7 mouse cellular contexts compared by ENCODE assay signal in genomic region chr12:57534879-57535611, GRCm38 (mm10). TPM values are rescaled to one million over a fixed set of nuclear protein-coding genes. Genes with fewer than 3 reads are reported as not detected.
DNase-seq lines count a peak whose midpoint lies in the region; ATAC-seq and TF ChIP-seq lines count a peak whose summit lies in the region.

No protein-coding gene starts in this region.

- peak overlapping the region; percentile 42 for H3K4me3 ChIP-seq in forebrain, embryonic 10.5 days
- H3K4me3 ChIP-seq in limb, embryonic 14.5 days (replicated peaks; ENCODE audit: low read length), result peak overlapping the region; percentile 10; the same call in 1 of the 2 replicates
- no peak overlapping the region for H3K4me3 ChIP-seq in midbrain, embryonic 15.5 days
- no peak overlapping the region for H3K4me3 ChIP-seq in layer of hippocampus, adult 2 months

- H3K9ac ChIP-seq in limb, embryonic 14.5 days (ENCODE audit: low read depth, low read length, severe bottlenecking), result no peak overlapping the region
- H3K9ac ChIP-seq in midbrain, embryonic 15.5 days, result no peak overlapping the region

- TF ChIP-seq POLR2A in limb, embryonic 14.5 days (IDR thresholded peaks at IDR 0.05; ENCODE audit: borderline replicate concordance, extremely low read depth, insufficient read depth, insufficient read length), result no peak

- H3K27ac ChIP-seq in forebrain, embryonic 10.5 days, result peak overlapping the region; percentile 75
- H3K27ac ChIP-seq in limb, embryonic 14.5 days (replicated peaks; ENCODE audit: low read depth, low read length), result no peak overlapping the region
- H3K27ac ChIP-seq in midbrain, embryonic 15.5 days, result no peak overlapping the region
- H3K27ac ChIP-seq in layer of hippocampus, adult 2 months, result no peak overlapping the region

- H3K4me2 ChIP-seq in limb, embryonic 14.5 days (replicated peaks; ENCODE audit: low read depth, low read length, severe bottlenecking), result peak overlapping the region; percentile 13; the same call in 1 of the 2 replicates
- H3K4me2 ChIP-seq in midbrain, embryonic 15.5 days, result peak overlapping the region; percentile 21; the same call in 1 of the 2 replicates

- peak; percentile 70 for DNase-seq in embryo, embryonic 10.5 days (ENCODE audit: low spot score)
- peak; percentile 70 for DNase-seq in forebrain, embryonic 10.5 days (ENCODE audit: extremely low spot score, low spot score)
- no peak for DNase-seq in limb, embryonic 14.5 days (ENCODE audit: low spot score)
- DNase-seq in layer of hippocampus, adult 2 months (ENCODE audit: low spot score in 2 of 2), result no peak
- DNase-seq in layer of hippocampus, postnatal 10 days (ENCODE audit: low spot score in 2 of 2), result no peak

- H3K4me1 ChIP-seq in forebrain, embryonic 10.5 days, result peaks cover 66% of the 10 kb centered on the region
- peaks cover 11% of the 10 kb centered on the region for H3K4me1 ChIP-seq in limb, embryonic 14.5 days (ENCODE audit: control insufficient read depth, insufficient read depth, low read length)
- peaks cover 19% of the 10 kb centered on the region for H3K4me1 ChIP-seq in midbrain, embryonic 15.5 days

- no peaks in the 10 kb centered on the region for H3K9me3 ChIP-seq in forebrain, embryonic 10.5 days
- no peaks in the 10 kb centered on the region for H3K9me3 ChIP-seq in limb, embryonic 14.5 days (ENCODE audit: control insufficient read depth, low read length)
- H3K9me3 ChIP-seq in midbrain, embryonic 15.5 days, result no peaks in the 10 kb centered on the region

- H3K36me3 ChIP-seq in forebrain, embryonic 10.5 days (replicated peaks), result no peaks in the 10 kb centered on the region
- H3K36me3 ChIP-seq in limb, embryonic 14.5 days (ENCODE audit: control insufficient read depth, insufficient read depth, low read length), result no peaks in the 10 kb centered on the region
- no peaks in the 10 kb centered on the region for H3K36me3 ChIP-seq in midbrain, embryonic 15.5 days (replicated peaks)

- under 1% methylated on average over 38 of the region's 39 CpGs for WGBS in forebrain, embryonic 10.5 days
- 3% methylated on average over 29 of the region's 39 CpGs for WGBS in limb, embryonic 14.5 days
- WGBS in midbrain, embryonic 15.5 days, result under 1% methylated on average over 36 of the region's 39 CpGs

- H3K27me3 ChIP-seq in forebrain, embryonic 10.5 days (ENCODE audit: poor library complexity, severe bottlenecking), result peaks cover 100% of the 10 kb centered on the region
- H3K27me3 ChIP-seq in limb, embryonic 14.5 days (ENCODE audit: control insufficient read depth, insufficient read depth, low read length), result peaks cover 69% of the 10 kb centered on the region
- H3K27me3 ChIP-seq in midbrain, embryonic 15.5 days (replicated peaks), result peaks cover 84% of the 10 kb centered on the region

- 0 out of 2 replicates have a peak, but pooled peaks have one; percentile 16 for ATAC-seq in limb, embryonic 14.5 days (ENCODE audit: low FRiP score, low read depth)
- ATAC-seq in midbrain, embryonic 15.5 days (replicated peaks), result peak; percentile 81
- ATAC-seq in megakaryocyte-erythroid progenitor cell, adult 5-6 weeks (replicated peaks; ENCODE audit: low FRiP score, low TSS enrichment, poor library complexity, severe bottlenecking), result no peak

- TF ChIP-seq CTCF in layer of hippocampus, adult 2 months (conservative IDR thresholded peaks at IDR 0.05), result no peak

RNA-seq across cellular contexts. Expression of gene Foxa1, which starts 11.7 kb away (rescaled TPM):
- polyA plus RNA-seq in forebrain, embryonic 10.5 days (2016; fragmentation: Nextera tagmentation; extraction: Ambion mirVana), result 0.17 and 0.61 TPM in 2 replicates
- 0.06 TPM in 1 of 2 replicates, not detected in the other for polyA plus RNA-seq in limb, embryonic 14.5 days (2012; rRNA removed)
- polyA plus RNA-seq in limb, embryonic 14.5 days (2014; fragmentation: Nextera tagmentation; extraction: Ambion mirVana), result 0.12 TPM in 1 of 2 replicates, not detected in the other
- 4.2 and 4.3 TPM in 2 replicates for polyA plus RNA-seq in midbrain, embryonic 15.5 days (2015; fragmentation: Nextera tagmentation; extraction: Ambion mirVana)
- not detected for total RNA-seq in layer of hippocampus, adult 2 months (2021)
- not detected in 2 replicates for total RNA-seq in megakaryocyte-erythroid progenitor cell, adult 5-6 weeks (2014; fragmentation: Nextera tagmentation)
- not detected in 2 replicates for total RNA-seq in megakaryocyte-erythroid progenitor cell, adult 5-6 weeks (2017)
- not detected for total RNA-seq in layer of hippocampus, postnatal 10 days (2021)

RNA-seq across cellular contexts. Expression of gene Ttc6, which starts 28.9 kb away (rescaled TPM):
- 0.21 and 0.43 TPM in 2 replicates for polyA plus RNA-seq in forebrain, embryonic 10.5 days (2016; fragmentation: Nextera tagmentation; extraction: Ambion mirVana)
- 0.09 and 0.18 TPM in 2 replicates for polyA plus RNA-seq in limb, embryonic 14.5 days (2012; rRNA removed)
- polyA plus RNA-seq in limb, embryonic 14.5 days (2014; fragmentation: Nextera tagmentation; extraction: Ambion mirVana), result 0.10 and 0.47 TPM in 2 replicates
- 0.97 and 1.6 TPM in 2 replicates for polyA plus RNA-seq in midbrain, embryonic 15.5 days (2015; fragmentation: Nextera tagmentation; extraction: Ambion mirVana)
- total RNA-seq in layer of hippocampus, adult 2 months (2021), result under 1 TPM; 0.22 to 0.23 TPM
- not detected in 2 replicates for total RNA-seq in megakaryocyte-erythroid progenitor cell, adult 5-6 weeks (2014; fragmentation: Nextera tagmentation)
- total RNA-seq in megakaryocyte-erythroid progenitor cell, adult 5-6 weeks (2017), result not detected in 2 replicates
- under 1 TPM; 0.73 to 0.98 TPM for total RNA-seq in layer of hippocampus, postnatal 10 days (2021)

Comparison
In these comparisons a context has a peak if more than half of its experiments do, and no peak if none do; other contexts are left out.
1. DNase-seq: peak in embryo, embryonic 10.5 days (single experiment) and forebrain, embryonic 10.5 days (single experiment); none in limb, embryonic 14.5 days (single experiment), layer of hippocampus, adult 2 months (0 of 2) and layer of hippocampus, postnatal 10 days (0 of 2).
2. H3K4me3 ChIP-seq: peak in forebrain, embryonic 10.5 days (single experiment) and limb, embryonic 14.5 days (single experiment); none in midbrain, embryonic 15.5 days (single experiment) and layer of hippocampus, adult 2 months (single experiment).